Mouse (Mus musculus) limb, embryonic 13.5 days (tissue): Measurements from ENCODE around the gene Edc4. TPM values are rescaled to one million over a fixed set of nuclear protein-coding genes. Genes with fewer than 3 reads are reported as not detected.

Source experiments
- ATAC-seq: fragments of 200-750 bp; cut with Nextera tagmentation; 2 replicates; pipeline ENCODE4 v1.8.0; 2017; ENCODE audit warnings: low read depth, moderate number of reproducible peaks, moderate TSS enrichment; ENCODE audit not compliant: low FRiP score
- H3K27ac ChIP-seq: fragments of 300-500 bp; sonication (generic); 2 replicates; pipeline ENCODE4 v1.5.1; 2015; ENCODE audit warnings: inconsistent platforms, mild to moderate bottlenecking, moderate library complexity
- H3K27me3 ChIP-seq: fragments of 300-500 bp; sonication (generic); 2 replicates; pipeline ENCODE4 v1.6.1; 2015; ENCODE audit warnings: mild to moderate bottlenecking, inconsistent platforms
- H3K36me3 ChIP-seq: fragments of 300-500 bp; sonication (generic); 2 replicates; pipeline ENCODE4 v1.6.1; 2015; ENCODE audit warnings: inconsistent platforms, mild to moderate bottlenecking, moderate library complexity
- H3K4me1 ChIP-seq: fragments of 300-500 bp; sonication (generic); 2 replicates; pipeline ENCODE4 v1.6.1; 2015; ENCODE audit warnings: inconsistent platforms
- H3K4me2 ChIP-seq: fragments of 300-500 bp; sonication (generic); replicated peaks from 2 replicates; pipeline ENCODE4 v1.6.1; 2015; ENCODE audit warnings: inconsistent platforms, mild to moderate bottlenecking, moderate library complexity
- H3K4me3 ChIP-seq: fragments of 300-500 bp; sonication (generic); 2 replicates; pipeline ENCODE4 v1.5.1; 2015; ENCODE audit warnings: moderate library complexity, mild to moderate bottlenecking, inconsistent platforms
- H3K9ac ChIP-seq: fragments of 300-500 bp; sonication (generic); 2 replicates; pipeline ENCODE4 v1.6.1; 2015; ENCODE audit warnings: mild to moderate bottlenecking, inconsistent platforms
- H3K9me3 ChIP-seq: fragments of 300-500 bp; sonication (generic); 2 replicates; pipeline ENCODE4 v1.6.1; 2016; ENCODE audit warnings: inconsistent platforms
- WGBS: fragments of 180-500 bp; shearing (Covaris S2); methylation state at CpG from one replicate; pipeline ENCODE4 v1.1.7; 2015; 5-methylcytosine and 5-hydroxymethylcytosine counted together
- polyA plus RNA-seq: library from polyadenylated mRNA; unstranded; fragments of >200 nt; fragmentation: Nextera tagmentation; extraction: Ambion mirVana; gene quantifications from 2 replicates; pipeline ENCODE4 v1.2.1, GENCODE M21; 2015

Edc4 gene
- polyA plus RNA-seq, 1 experiment from 2014 or later, result 61.5 TPM

- WGBS, result 83% methylated on average over 6 of the region's 6 CpGs
- H3K9ac ChIP-seq, result no peak overlapping the region
- peaks cover 92% of the 10 kb centered on the region for H3K36me3 ChIP-seq
- no peak overlapping the region for H3K4me3 ChIP-seq
- no peaks in the 10 kb centered on the region for H3K9me3 ChIP-seq
- H3K27ac ChIP-seq, result no peak overlapping the region
- no peaks in the 10 kb centered on the region for H3K27me3 ChIP-seq
- H3K4me2 ChIP-seq, result no peak overlapping the region
- ATAC-seq, result no peak
- peaks cover 8% of the 10 kb centered on the region for H3K4me1 ChIP-seq
Measured at GRCm38 (mm10) chr8:105890870-105891269, 10.2 kb downstream of the Edc4 start.

GRCm38 (mm10) chr8:105892432-105892831 lies 11.8 kb downstream of the Edc4 start:
- Histone ChIP-seq H3K4me3 (no peak overlapping the region), H3K4me1 (peaks cover 8% of the 10 kb centered on the region), H3K36me3 (peaks cover 80% of the 10 kb centered on the region), H3K27ac (no peak overlapping the region), H3K9me3 (no peaks in the 10 kb centered on the region), H3K9ac (no peak overlapping the region), H3K4me2 (no peak overlapping the region), H3K27me3 (no peaks in the 10 kb centered on the region)
- WGBS, result 75% methylated on average over 6 of the region's 6 CpGs
- ATAC-seq, result no peak

DNA sequence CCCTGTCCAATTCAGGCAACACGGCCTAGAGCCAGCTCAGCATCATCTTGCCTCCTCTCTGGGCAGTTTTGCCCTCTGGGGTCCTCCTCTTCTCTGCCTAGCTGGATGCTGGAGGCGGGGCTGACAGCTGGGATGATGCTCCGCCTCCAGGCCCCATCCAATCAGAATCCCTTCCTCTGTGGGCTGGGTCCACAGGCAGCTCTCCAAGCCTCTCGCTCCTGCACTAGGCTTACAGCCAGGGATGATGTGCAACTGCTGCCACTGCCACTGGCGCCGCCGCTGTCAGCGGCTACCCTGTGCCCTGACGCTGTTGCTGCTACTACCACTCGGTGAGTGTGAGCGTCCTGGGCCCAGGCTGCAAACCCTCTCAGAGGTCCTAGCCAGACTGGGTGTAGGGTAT lies 12.7 kb downstream of the Edc4 start, which contains the start of gene Nrn1l:
TSS of gene Nrn1l (plus strand) at position 229 of the 400 bp plus-strand sequence.
- peaks cover 71% of the 10 kb centered on the region for H3K36me3 ChIP-seq
- H3K4me3 ChIP-seq, result no peak within 1 kb of the TSS
- WGBS, result 6% methylated on average over 11 of the region's 11 CpGs
- H3K9me3 ChIP-seq, result no peaks in the 10 kb centered on the region
- H3K9ac ChIP-seq, result peak within 1 kb of the TSS; percentile 45; the same call in 1 of the 2 replicates
- H3K4me1 ChIP-seq, result peaks cover 8% of the 10 kb centered on the region
- no peaks in the 10 kb centered on the region for H3K27me3 ChIP-seq
- no peak within 1 kb of the TSS for H3K27ac ChIP-seq
- H3K4me2 ChIP-seq, result 0 out of 2 replicates have a peak within 1 kb of the TSS, but pooled peaks have one; percentile 23
- ATAC-seq, result peak; percentile 82; the same call in 1 of the 2 replicates

GRCm38 (mm10) chr8:105897801-105898480 lies 17.3 kb downstream of the Edc4 start:
- no peak overlapping the region for H3K9ac ChIP-seq
- H3K27ac ChIP-seq, result no peak overlapping the region
- H3K4me3 ChIP-seq, result no peak overlapping the region
- H3K4me2 ChIP-seq, result no peak overlapping the region
- peaks cover 20% of the 10 kb centered on the region for H3K4me1 ChIP-seq
- 82% methylated on average over 9 of the region's 9 CpGs for WGBS
- peaks cover 25% of the 10 kb centered on the region for H3K36me3 ChIP-seq
- no peaks in the 10 kb centered on the region for H3K9me3 ChIP-seq
- H3K27me3 ChIP-seq, result no peaks in the 10 kb centered on the region
- ATAC-seq, result no peak

- under 1% methylated on average over 66 of the region's 68 CpGs for WGBS
- Histone ChIP-seq H3K9me3 (no peaks in the 10 kb centered on the region), H3K36me3 (peaks cover 10% of the 10 kb centered on the region; the same call in 1 of the 2 replicates), H3K4me2 (peak within 1 kb of the TSS; percentile 89), H3K27me3 (no peaks in the 10 kb centered on the region), H3K27ac (peak within 1 kb of the TSS; percentile 89), H3K4me1 (peaks cover 12% of the 10 kb centered on the region), H3K9ac (peak within 1 kb of the TSS; percentile 99), H3K4me3 (peak within 1 kb of the TSS; percentile 95)
- peak; percentile 95 for ATAC-seq
Measured at GRCm38 (mm10) chr8:105900180-105900940, 19.7 kb downstream of the Edc4 start, which contains the start of gene Pskh1. Gene Pskh1, plus strand, starts transcription at chr8:105900441.

DNA sequence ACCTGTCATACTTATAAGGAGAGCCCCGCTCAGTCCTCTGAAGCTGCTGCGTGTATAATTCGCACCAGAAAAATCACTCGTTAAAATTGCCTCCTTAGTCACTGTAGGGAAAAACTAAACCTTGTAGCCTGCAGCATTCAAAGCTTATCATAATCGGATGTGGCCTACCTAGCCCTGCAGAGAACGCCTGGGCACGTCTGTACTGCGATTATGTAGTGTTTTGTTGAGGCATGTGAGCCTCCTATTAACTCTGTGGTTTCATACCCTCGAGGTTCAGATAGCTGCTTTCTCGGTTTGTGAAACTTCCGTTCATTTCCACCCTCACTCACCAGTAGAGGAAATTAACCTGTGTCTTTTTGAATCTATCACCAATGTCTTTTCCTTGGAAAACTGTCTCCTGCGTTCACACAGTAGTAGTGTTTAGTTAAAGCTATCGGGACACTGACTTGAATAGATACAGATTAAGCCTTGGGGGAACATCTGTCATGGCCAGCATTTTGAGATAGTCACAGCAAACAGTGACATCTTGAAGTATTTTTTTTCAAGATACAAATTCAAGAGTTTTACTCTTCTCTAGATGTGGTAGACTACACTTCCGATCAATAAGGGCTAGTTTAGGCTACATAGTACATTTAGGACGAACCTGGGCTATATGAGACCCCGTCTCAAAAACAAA lies 20.4 kb downstream of the Edc4 start:
- peaks cover 12% of the 10 kb centered on the region for H3K4me1 ChIP-seq
- H3K27me3 ChIP-seq, result no peaks in the 10 kb centered on the region
- H3K4me2 ChIP-seq, result peak overlapping the region; percentile 89
- H3K4me3 ChIP-seq, result peak overlapping the region; percentile 95
- 33% methylated on average over 16 of the region's 16 CpGs for WGBS
- H3K36me3 ChIP-seq, result peaks cover 7% of the 10 kb centered on the region; the same call in 1 of the 2 replicates
- H3K27ac ChIP-seq, result peak overlapping the region; percentile 89
- ATAC-seq, result no peak
- peak overlapping the region; percentile 99 for H3K9ac ChIP-seq
- H3K9me3 ChIP-seq, result no peaks in the 10 kb centered on the region

DNA sequence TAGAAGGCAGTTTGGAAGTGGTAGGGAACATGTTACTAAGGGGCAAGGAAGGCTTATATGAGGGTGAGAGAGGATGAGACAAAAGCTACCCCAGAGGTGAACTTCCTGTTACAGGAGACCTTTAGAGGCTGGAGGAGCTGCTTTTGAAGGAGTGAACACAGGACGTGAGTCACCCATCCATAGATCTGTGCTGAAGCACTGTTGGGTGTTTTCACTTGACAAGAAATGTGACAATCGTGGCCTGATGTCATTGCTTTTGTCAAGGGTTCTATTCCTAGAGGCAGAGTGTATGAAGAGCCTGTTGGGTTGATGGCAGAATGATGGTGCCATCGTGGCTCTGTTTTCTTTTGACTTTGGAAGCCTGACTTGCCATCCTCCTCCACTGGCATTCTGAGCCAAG lies 38.7 kb downstream of the Edc4 start:
- 82% methylated on average over 3 of the region's 3 CpGs for WGBS
- no peaks in the 10 kb centered on the region for H3K9me3 ChIP-seq
- no peak overlapping the region for H3K27ac ChIP-seq
- peaks cover 66% of the 10 kb centered on the region for H3K36me3 ChIP-seq
- H3K9ac ChIP-seq, result no peak overlapping the region
- H3K4me1 ChIP-seq, result no peaks in the 10 kb centered on the region
- no peak overlapping the region for H3K4me3 ChIP-seq
- no peak for ATAC-seq
- H3K27me3 ChIP-seq, result no peaks in the 10 kb centered on the region
- no peak overlapping the region for H3K4me2 ChIP-seq

DNA sequence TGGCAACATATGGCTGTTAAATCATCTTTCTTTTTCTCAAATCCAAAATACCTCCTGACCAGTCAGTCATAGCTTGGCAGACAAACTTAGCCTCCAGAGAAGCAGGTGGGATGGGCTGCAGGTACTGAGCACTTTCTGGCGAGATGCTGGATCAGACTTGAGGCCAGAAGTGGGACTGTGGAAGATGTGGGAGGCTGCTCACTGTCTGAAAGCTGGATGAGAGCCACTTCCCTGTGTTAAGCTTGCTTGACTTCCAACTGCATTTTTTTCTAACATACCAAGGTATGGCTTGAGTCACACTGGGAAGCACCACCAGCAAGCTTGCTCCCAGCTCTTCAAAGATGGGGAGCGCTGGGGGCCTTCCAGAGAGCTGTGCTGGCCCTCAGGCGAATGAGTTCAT lies 44.4 kb downstream of the Edc4 start:
- no peak for ATAC-seq
- 70% methylated on average over 3 of the region's 3 CpGs for WGBS
- Histone ChIP-seq H3K9ac (no peak overlapping the region), H3K4me2 (no peak overlapping the region), H3K4me1 (no peaks in the 10 kb centered on the region), H3K4me3 (no peak overlapping the region), H3K27ac (no peak overlapping the region), H3K36me3 (peaks cover 60% of the 10 kb centered on the region), H3K9me3 (no peaks in the 10 kb centered on the region), H3K27me3 (no peaks in the 10 kb centered on the region)

GRCm38 (mm10) chr8:105930602-105931001 lies 49.9 kb downstream of the Edc4 start:
- peak; percentile 55 for ATAC-seq
- H3K9me3 ChIP-seq, result no peaks in the 10 kb centered on the region
- H3K27me3 ChIP-seq, result no peaks in the 10 kb centered on the region
- 19% methylated on average over 8 of the region's 8 CpGs for WGBS
- no peak overlapping the region for H3K27ac ChIP-seq
- peak overlapping the region; percentile 43; the same call in 1 of the 2 replicates for H3K9ac ChIP-seq
- peaks cover 63% of the 10 kb centered on the region for H3K36me3 ChIP-seq
- H3K4me3 ChIP-seq, result no peak overlapping the region
- H3K4me2 ChIP-seq, result no peak overlapping the region
- peaks cover 5% of the 10 kb centered on the region for H3K4me1 ChIP-seq

GRCm38 (mm10) chr8:105931271-105931670 lies 50.6 kb downstream of the Edc4 start:
- Histone ChIP-seq H3K36me3 (peaks cover 57% of the 10 kb centered on the region), H3K4me3 (no peak overlapping the region), H3K27ac (no peak overlapping the region), H3K9ac (no peak overlapping the region), H3K9me3 (no peaks in the 10 kb centered on the region), H3K4me2 (no peak overlapping the region), H3K4me1 (peaks cover 12% of the 10 kb centered on the region), H3K27me3 (no peaks in the 10 kb centered on the region)
- WGBS, result 93% methylated on average over 3 of the region's 3 CpGs
- ATAC-seq, result no peak

DNA sequence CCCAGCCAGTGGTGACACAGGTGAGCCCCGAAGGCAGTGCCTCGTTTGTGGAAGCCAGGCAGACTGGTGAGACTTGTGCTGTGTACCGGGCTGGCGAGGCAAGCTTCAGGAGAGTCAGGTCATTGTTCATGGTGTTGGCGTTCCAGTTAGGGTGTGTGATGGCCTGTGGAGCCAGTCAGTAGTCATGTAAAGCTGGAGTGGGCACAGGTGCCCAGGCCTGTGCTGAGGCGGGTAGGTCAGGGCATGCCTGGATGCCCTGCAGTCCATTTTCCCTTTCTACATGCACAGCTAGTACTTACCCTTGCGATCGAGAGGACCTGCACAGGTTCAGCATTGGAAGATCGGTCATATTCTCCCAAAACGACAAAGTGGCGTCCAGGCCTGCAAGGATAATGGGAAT lies 51.8 kb downstream of the Edc4 start:
- Histone ChIP-seq H3K9ac (no peak overlapping the region), H3K36me3 (peaks cover 45% of the 10 kb centered on the region), H3K4me3 (no peak overlapping the region), H3K9me3 (no peaks in the 10 kb centered on the region), H3K27ac (no peak overlapping the region), H3K4me2 (no peak overlapping the region), H3K27me3 (no peaks in the 10 kb centered on the region), H3K4me1 (peaks cover 17% of the 10 kb centered on the region)
- no peak for ATAC-seq
- WGBS, result 90% methylated on average over 11 of the region's 11 CpGs

DNA sequence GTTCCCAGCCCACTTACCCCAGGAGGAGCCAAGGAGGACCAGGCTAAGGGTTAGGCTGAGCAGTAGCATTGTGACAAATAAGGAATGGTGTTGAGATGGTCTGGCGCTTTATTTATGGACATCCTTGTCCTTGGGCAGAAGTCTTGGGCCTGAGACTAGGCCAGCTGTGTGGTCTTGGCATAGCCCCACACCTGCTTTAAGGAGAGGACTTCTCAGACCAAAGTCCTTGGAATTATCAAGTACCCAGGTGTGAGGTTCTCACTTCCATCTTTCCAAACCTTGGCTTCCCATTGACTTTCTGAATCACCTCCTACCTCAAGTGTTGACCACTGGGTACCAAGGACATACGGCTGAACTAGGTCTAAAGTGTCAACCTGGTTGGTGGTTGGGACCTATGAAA lies 53.1 kb downstream of the Edc4 start, which contains the start of gene Ctrl:
TSS of gene Ctrl (minus strand) at position 101 of the 400 bp plus-strand sequence.
- H3K9me3 ChIP-seq, result no peaks in the 10 kb centered on the region
- peaks cover 26% of the 10 kb centered on the region for H3K4me1 ChIP-seq
- no peak within 1 kb of the TSS for H3K9ac ChIP-seq
- no peak within 1 kb of the TSS for H3K4me3 ChIP-seq
- H3K27ac ChIP-seq, result no peak within 1 kb of the TSS
- 91% methylated on average over 2 of the region's 2 CpGs for WGBS
- peaks cover 45% of the 10 kb centered on the region for H3K36me3 ChIP-seq
- no peak within 1 kb of the TSS for H3K4me2 ChIP-seq
- no peaks in the 10 kb centered on the region for H3K27me3 ChIP-seq
- ATAC-seq, result no peak
